1 mouse cellular context compared by ENCODE assay signal in the genomic region with DNA sequence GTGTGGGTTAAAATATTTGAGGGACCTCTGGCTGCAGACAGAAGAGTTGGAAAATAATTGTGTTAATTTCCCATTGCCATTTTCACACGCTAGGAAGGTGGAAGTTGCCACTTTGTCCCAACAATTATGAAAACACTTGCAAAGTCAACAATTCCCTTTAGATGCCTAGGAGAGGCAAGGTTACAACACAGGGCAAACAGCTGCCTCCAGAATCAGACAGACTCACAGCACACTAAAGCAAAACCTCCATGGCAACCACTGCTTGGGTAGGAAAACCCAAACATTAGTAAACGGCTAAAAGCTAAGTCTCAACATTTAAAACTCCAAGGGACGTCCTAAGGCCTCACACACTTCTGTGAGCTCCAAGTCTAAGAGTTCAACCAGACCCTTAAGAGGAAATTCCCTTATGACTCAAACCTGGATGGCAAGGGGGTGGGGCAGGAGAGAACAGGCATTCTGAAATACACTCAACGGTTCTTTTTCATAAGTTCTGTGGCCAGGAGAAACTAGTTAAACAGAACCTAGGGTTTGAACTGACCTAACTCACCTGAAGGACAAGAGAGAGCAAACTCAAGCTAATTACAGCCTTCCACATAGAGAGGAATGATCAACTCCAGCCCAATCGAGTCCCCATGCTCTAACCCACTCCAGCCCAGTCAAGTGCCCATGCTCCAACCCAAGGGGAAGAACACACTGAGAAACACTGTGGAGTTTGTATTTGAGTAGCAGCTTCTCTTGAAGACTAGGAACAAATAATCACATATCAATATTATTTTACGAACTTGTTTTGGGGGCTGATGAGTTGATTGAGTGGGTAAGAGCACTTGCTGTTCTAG.
TF ChIP-seq lines count a peak whose summit lies in the region.

No protein-coding gene starts in this region.

TF ChIP-seq in CH12.LX, 34 proteins besides CTCF, POLR2A, EP300 and RAD21 (continued from another document):
- TF ChIP-seq ZC3H11A (IDR thresholded peaks at IDR 0.05; ENCODE audit: low read depth, low read length) (no peak), TBP (conservative IDR thresholded peaks at IDR 0.05; ENCODE audit: low read depth, low read length) (no peak), SMC3 (IDR thresholded peaks at IDR 0.05; ENCODE audit: low read depth, low read length) (peak; percentile 31), MAZ (IDR thresholded peaks at IDR 0.05; ENCODE audit: low read depth, low read length) (peak; percentile 88), MYC (IDR thresholded peaks at IDR 0.05; ENCODE audit: low read depth, low read length) (peak; percentile 24; the same call in 1 of the 2 replicates), ZNF384 (IDR thresholded peaks at IDR 0.05; ENCODE audit: low read depth, low read length) (no peak), MAX (IDR thresholded peaks at IDR 0.05; ENCODE audit: low read length) (no peak; the same call in 1 of the 2 replicates), TCF12 (IDR thresholded peaks at IDR 0.05; ENCODE audit: low read depth, low read length) (peak; percentile 71), MXI1 (IDR thresholded peaks at IDR 0.05; ENCODE audit: low read depth, low read length) (peak; percentile 40; the same call in 1 of the 2 replicates), MEF2A (IDR thresholded peaks at IDR 0.05; ENCODE audit: borderline replicate concordance, low read depth, low read length) (peak; percentile 85), PAX5 (IDR thresholded peaks at IDR 0.05; ENCODE audit: low read length) (no peak), IRF4 (IDR thresholded peaks at IDR 0.05; ENCODE audit: low read depth, low read length) (peak; percentile 99), ZMIZ1 (IDR thresholded peaks at IDR 0.05; ENCODE audit: low read depth, low read length) (peak; percentile 50; the same call in 1 of the 2 replicates), NRF1 (IDR thresholded peaks at IDR 0.05; ENCODE audit: low read depth, low read length) (no peak), E2F4 (IDR thresholded peaks at IDR 0.05; ENCODE audit: insufficient replicate concordance, low read depth, low read length) (no peak), KAT2A (IDR thresholded peaks at IDR 0.05; ENCODE audit: insufficient replicate concordance, low read length) (no peak)
